Mouse (Mus musculus): ENCODE data around the gene Sorcs2.

DNA sequence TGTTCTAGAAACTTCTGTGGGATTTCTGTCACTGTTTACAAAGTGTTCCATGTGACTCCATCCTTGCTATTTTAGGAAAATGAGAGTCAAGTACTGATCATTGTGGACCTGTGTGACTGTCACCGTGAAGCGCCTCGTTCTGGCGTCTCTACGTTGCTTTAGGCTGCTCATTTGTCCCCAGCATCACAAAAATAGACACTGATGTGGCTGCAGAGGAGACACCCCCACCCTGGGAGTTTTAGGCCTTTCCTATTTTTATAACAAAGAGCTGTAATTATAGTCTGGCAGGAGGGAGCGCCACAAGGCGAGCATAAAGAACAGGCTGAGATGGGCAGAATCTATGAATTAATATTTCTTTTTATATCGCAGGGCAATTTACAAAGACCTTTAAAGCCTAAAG is 412.3 kb downstream of the Sorcs2 start:
- TF ChIP-seq CTCF (IDR thresholded peaks at IDR 0.05; ENCODE audit: control insufficient read depth, insufficient read depth, low read length), result no peak
- no peak for TF ChIP-seq POLR2A (IDR thresholded peaks at IDR 0.05; ENCODE audit: borderline replicate concordance, control insufficient read depth, low read depth, low read length)
